Mouse (Mus musculus) B cell, adult 67 days (primary cell): ENCODE results near the gene Vmn1r210. TPM values are rescaled to one million over a fixed set of nuclear protein-coding genes. Genes with fewer than 3 reads are reported as not detected.

Experiments used
- total RNA-seq, 2 experiments: library from RNA; stranded (reverse); gene quantifications; 4 replicates each; pipeline ENCODE4 v1.2.4; 2023

The Vmn1r210 gene
- not detected for total RNA-seq

DNA sequence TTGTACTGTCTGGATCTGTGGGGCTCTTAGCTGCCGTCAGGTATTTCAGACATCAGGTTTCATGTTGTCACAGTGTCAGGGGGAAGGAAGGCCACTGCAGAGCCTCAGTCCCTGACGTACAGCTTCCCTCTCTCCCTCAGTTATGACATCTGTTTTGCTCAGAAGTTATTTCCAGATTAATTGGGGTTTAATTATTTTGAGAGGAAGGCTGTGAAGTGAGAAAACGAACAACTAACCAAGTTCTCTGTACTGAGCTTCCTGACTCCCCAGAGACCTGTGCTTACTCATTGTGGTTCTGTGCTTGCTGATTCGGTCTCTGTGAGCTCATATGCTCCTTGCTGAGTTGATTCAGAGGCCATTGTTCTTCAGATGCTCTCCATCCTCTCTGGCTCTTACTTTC, at the start of gene Vmn1r210:
Gene Vmn1r210, minus strand, starts transcription at position 101 of the 400 bp plus-strand sequence.

DNA sequence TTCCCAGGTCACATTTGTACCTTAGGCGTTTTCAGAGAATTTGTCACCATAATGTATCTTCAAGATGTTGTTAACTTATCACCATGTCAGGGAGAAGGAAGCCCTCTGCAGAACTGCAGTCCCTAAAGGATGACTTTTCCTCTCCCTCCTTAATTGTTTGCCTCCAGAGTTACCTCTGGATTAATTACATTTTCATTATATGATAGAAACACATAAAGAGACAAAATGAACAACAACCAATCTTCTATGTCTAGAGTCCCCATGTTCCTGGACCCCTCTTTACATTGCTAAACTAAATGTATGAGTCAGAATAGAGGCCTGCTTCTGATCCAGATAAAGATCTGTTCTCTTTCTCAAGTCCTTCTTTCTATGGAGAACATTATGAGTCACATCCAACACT, 26.3 kb upstream of the Vmn1r210 start, which contains the start of gene Vmn1r211:
Gene Vmn1r211, minus strand, starts transcription at position 101 of the 400 bp plus-strand sequence.

DNA sequence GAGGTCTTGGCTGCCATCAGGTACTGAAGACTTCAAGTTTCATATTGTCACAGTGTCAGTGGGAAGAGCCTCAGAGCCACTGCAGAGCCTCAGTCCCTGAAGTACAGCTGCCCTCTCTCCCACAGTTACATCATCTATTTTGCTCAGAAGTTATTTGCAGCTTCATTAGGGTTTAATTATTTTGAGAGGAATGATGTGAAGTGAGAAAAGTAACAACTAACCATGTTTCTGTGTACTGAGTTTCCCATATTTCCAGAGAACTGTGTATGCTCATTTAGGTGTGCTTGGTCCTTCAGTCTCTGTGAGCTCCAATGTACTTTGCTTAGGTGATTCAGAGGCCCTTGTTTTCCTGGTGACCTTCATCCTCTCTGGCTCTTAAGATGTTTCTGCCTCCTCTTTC, 21.6 kb downstream of the Vmn1r210 start, which contains the start of gene Vmn1r209:
Gene Vmn1r209, minus strand, starts transcription at position 101 of the 400 bp plus-strand sequence.

DNA sequence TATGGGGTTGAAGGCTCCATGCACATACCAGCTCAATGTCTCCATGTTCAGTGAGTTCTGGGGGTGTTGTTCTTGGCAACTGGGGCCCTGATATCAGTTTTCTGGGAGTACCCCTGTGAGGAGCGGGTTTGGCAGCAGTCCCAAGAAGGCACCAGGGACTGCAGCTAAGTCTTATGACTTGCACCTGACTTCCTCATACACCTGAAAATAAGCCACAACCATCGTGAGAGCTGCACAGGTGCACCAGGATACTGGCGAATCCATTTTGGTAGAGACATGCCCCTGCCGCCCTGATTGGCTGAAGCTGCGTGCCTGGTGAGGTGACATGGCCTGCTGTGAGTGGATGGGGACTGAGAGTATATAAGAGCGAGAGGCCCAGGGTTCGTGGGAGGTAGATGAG, 53.8 kb downstream of the Vmn1r210 start, which contains the start of gene Vmn1r208:
Gene Vmn1r208, minus strand, starts transcription at position 101 of the 400 bp plus-strand sequence.

Other genes with a start within 250 kb of the Vmn1r210 start
- not detected for gene Vmn1r205, start 238.3 kb downstream of the Vmn1r210 start, total RNA-seq
- not detected for gene Vmn1r206, start 207.1 kb downstream of the Vmn1r210 start, total RNA-seq
- gene Vmn1r207-ps, start 101.7 kb downstream of the Vmn1r210 start, total RNA-seq: not detected
- not detected for gene Vmn1r208, start 53.9 kb downstream of the Vmn1r210 start, total RNA-seq
- under 1 TPM in 1 of 2 experiments, not detected in 1; 0.15 TPM for gene Vmn1r209, start 21.7 kb downstream of the Vmn1r210 start, total RNA-seq
- gene Vmn1r211, start 26.2 kb upstream of the Vmn1r210 start, total RNA-seq: not detected
- gene Vmn1r212, start 52.9 kb upstream of the Vmn1r210 start, total RNA-seq: not detected
- not detected for gene Vmn1r213, start 176.3 kb upstream of the Vmn1r210 start, total RNA-seq
- gene Vmn1r214, start 199.1 kb upstream of the Vmn1r210 start, total RNA-seq: not detected
- not detected for gene Vmn1r215, start 236.7 kb upstream of the Vmn1r210 start, total RNA-seq